Mouse (Mus musculus): ENCODE data around the gene Rab37. TPM values are rescaled to one million over a fixed set of nuclear protein-coding genes. Genes with fewer than 3 reads are reported as not detected.
A peak's percentile ranks its signal among the peaks of the same experiment; 100 is the strongest.

Rab37 gene
- total RNA-seq, 2 experiments from 2014 or later: 1.0 to 1.3 TPM

DNA sequence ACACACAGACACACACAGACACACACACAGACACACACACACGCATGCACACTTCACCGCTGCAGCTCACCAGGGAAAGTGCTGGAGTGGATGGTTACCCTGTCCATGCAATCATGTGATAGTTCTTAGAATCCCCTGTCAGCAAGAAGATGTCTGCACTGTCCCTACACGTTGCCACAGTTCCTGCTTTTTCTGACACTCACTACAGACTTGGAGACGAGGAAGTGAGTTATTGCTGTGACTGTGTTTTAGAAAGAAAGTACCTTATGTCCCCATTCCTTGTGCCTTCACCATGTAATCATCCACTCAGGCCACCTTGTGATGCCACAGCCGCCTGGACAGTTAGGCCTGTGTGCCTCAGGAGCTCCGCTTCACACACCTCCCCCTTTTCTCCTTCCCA, 98.1 kb downstream of the Rab37 start:
- no peak for DNase-seq (ENCODE audit: low spot score in 2 of 2)

DNA sequence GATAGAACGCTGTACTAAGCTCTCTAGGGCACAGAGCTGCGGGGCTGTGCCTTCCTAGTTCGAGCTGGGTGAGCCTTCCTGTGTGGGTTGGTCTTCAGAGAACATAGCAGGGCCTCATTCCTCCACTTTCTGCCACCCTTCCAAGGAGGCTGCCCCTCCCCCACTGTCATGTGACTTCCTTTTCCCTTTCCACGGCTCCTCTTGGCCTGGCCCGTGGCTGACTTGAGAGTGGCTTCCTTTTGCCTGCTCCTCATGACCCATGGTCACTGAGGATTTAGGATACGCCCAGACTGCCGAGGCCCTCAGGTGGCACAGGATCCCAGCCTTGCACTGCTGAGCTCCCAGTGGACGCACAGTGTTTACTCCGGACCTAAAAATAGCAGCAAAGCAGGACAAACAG, 100.9 kb downstream of the Rab37 start:
- DNase-seq (ENCODE audit: low spot score in 2 of 2): peak in 1 of 2 experiments; percentile 41

DNA sequence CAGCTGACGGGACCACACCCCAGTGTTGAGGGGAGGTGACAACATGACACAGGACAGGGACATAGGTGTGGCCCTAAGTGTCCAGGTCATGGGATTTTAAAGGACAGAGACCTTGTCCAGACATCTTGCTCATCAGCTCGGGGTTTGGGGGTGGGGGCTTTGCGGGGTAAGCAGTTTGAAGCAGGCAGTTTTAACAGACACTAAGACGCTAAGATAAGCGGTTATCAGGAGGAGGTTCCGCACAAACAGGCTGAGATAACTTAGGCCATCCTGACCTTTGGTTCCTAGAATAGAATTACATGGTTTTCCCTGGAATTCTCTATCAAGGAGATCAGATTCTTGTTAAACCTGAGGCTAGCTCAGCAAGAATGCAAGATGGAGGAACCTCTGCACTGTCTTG, 103.5 kb downstream of the Rab37 start:
- no peak for DNase-seq (ENCODE audit: low spot score in 2 of 2)

DNA sequence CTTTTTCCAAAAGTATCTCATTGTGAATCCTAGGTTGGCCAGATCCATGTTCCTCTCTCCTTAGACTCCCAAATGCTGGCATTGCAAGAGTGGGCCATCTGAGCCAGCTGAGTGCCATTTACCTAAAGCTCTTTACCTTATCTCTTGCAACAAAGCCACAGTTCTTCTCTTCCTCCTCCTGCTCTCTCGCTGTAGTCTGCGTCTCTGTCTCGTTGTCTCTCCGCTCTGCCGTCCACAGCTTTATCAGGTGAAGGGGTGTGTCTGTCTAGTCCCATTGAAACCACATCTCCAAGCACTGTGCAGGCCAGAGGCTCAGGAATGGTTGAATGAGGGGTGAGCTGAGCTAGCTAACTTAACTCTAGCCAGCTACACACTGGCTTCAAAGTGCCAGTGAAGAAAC, 104.7 kb downstream of the Rab37 start:
- no peak for DNase-seq (ENCODE audit: low spot score in 2 of 2)

DNA sequence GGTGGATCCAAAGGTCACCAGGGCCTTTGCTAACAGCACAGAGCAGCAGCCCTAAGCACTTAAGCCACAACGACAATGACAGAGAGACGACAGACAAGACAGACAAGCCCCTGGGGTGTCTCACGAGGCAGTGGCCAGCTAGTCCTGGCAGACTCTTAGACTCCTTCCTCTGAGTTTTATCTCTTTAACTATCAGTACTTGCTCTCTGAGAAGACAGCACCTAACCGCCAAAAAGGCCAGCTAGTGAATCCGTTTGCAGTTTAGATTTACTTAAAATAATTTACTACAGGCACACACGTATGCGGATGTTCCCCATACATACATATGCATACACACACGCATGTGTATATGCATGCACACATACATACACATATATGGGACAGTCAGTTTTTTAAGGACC, 106.3 kb downstream of the Rab37 start:
- no peak for DNase-seq (ENCODE audit: low spot score in 2 of 2)

DNA sequence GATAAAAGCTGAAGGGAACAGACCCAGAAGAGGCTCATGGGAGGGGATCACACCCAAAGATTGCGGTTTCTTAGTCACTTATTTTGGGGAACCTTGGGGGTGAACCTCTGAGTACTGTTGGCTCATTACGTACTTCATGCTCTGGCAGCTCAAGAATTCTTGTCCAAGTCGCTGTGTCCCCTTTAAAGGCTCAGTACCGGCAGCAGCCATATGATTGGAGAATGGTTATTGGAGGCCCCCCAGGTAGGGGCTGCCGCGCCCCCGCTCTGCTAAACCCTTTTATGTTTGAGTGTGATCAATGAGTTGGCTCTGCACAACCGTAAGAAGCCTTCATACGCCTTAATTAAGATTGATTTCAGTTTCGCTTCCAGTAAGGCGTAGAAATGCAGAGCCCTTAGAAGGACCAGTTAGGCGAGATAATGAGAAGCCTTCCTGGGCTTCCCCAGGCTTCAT, 107.7 kb downstream of the Rab37 start:
- no peak for DNase-seq (ENCODE audit: low spot score in 2 of 2)

DNA sequence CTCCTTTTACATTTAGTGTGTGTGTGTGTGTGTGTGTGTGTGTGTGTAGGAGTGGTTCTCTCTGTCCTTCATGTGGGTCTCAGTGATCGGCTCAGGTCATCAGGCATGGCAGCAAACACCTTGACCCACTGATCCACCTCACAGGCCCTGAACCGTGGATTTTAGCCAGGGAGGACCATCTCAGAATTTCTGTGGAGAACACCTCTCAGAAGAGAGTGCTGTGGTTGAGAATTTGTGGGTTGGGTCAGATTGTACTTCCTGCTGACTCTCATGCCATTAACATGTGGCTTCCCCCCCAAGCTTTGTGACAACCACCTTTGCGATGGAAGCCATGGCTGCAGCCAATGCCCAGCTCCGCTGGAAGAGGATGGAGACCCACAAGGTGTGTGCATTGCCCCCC, 109.3 kb downstream of the Rab37 start:
- no peak for DNase-seq (ENCODE audit: low spot score in 2 of 2)

DNA sequence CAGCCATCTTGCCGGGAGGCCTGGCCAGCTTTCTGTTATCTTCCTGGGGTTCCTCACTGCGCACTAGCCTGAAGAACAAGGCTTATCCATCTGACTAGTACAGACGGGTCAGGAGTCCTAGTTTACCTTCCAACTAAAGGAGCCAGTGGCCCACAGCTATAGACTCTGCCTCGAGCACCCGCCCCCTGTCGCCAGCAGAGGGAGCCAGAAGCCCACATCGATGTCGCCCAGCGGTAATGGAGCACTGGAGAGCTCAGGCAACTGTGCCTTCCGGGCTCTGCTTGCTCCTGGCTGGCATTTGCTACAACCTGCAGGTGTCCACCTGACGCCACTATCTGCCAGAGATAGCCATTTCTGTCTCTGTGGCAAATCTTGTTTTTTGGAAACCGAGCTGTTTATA, 111.1 kb downstream of the Rab37 start:
- DNase-seq (ENCODE audit: low spot score in 2 of 2): peak; percentile 47 to 78

DNA sequence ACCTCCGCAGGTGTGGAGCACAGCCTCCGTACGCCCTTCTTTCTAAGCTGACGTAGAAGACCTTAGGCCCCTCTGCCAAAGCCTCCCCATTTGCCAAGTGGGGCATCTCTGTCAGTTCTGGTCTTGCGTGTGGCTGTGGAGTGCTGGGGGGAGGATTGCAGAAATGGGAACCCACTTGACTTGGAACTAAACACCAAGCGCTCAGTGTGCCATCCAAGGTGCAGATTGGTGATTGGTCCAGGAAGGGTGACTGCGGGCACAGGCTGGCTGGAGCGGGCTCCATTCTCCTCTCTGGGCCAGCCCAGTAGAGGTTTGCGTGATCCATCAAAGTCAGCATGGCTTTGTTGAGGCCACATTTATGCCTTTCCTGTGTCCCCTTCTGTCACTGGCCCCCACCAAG, 111.5 kb downstream of the Rab37 start:
- DNase-seq (ENCODE audit: low spot score in 2 of 2): no peak

DNA sequence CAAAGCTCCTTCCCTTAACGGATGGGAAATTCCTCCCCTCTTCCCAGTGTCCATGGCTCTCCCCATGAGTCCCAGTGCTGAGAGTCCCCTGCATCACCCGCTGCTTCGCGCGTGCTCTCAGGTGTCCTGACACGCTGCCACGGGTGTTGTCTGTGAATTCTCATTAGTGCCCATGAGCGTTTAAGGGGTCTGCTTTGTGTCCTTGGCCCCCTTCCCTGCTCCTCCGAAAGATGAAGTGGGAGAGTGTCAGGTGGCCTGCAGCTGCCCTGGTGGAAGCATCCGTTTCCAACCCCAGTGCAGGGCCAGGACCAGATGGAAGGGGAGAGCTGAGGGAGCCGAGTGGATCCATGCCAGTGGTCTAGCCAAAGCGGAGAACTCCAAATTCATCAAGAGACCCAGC, 116.9 kb downstream of the Rab37 start:
- no peak for DNase-seq (ENCODE audit: low spot score in 2 of 2)

DNA sequence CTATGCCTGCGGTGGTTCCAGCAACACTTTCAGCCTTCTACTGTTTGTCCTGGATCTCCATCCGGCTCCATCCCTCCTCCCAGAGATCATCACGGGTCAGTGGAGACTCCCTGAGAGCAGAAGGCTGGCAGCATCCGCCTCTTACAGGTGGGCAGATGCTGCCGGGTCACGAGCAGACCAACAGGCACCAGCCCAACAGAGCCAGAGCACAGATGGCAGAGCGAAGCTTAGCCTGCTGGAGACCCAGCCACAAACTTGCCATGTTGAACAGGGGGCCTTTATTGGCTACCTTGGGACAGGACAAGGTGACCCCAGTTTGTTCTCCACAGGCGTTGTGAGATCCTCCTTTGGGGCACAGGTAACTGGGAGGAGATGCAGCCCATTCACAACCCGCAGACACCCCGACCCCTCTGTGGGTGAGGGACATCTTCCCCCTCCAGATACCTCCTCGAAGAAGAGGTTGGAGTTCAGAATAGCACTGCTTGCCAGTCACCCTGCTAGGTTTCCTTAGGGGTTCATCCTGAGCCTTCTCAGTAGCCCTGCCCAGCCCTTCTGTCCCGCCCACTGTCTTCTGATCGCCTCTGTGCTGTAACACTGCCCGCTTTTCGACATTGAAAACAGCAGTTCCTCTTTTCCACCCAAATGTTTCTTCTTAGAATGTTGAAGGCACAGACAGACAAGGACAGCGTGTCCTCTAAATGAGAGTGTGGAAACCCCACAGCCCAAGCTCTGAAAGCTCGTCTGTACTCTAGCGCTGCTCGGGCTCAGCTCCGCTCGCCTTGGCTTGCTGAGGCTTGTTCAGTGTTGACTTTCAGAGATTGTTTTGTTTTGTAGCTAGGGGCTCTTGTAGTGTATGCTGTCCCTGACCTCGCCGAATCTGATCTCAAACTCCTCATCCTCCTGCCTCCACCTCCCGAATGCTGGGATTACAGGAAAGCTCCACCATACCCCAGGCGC, 117.8 kb downstream of the Rab37 start:
- DNase-seq (ENCODE audit: low spot score in 2 of 2): no peak

DNA sequence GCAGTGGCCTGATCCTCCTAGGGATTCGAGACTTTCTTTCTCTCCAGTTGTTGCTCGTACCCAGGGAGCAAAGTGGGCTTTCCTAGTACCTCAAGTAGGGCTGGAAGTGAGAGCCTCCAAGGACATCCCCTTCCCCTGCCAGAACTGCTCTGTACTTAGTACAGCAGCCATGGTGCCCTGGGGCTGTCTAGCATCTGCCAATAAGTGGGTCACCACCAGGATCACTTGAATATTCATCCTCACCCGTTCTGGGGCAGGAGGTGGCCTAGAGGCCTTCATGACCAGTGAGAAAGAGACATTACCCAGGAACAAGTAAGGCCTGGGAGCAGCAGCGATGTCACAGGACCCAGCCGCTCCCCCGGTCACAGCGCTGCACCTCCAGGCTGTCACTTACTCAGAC, 118.7 kb downstream of the Rab37 start:
- no peak for DNase-seq (ENCODE audit: low spot score in 2 of 2)

Other genes starting within 250 kb of the Rab37 start
- 10 to 100 TPM; 51.0 to 57.9 TPM for gene Gprc5c, start 240.3 kb upstream of the Rab37 start, total RNA-seq (2021)
- 1 to 10 TPM; 1.3 to 2.0 TPM for gene Cd300a, start 201.4 kb upstream of the Rab37 start, total RNA-seq (2021)
- 1 to 10 TPM in 1 of 2 experiments, under 1 TPM in 1; 0.49 to 1.1 TPM for gene Cd300lb, start 157.0 kb upstream of the Rab37 start, total RNA-seq (2021)
- gene Cd300c, start 122.3 kb upstream of the Rab37 start, total RNA-seq (2021): not detected
- under 1 TPM; 0.36 to 0.47 TPM for gene Cd300ld, start 101.5 kb upstream of the Rab37 start, total RNA-seq (2021)
- gene Cd300c2, start 89.6 kb upstream of the Rab37 start, total RNA-seq (2021): 1 to 10 TPM; 1.6 to 2.2 TPM
- not detected for gene Cd300ld2, start 75.2 kb upstream of the Rab37 start, total RNA-seq (2021)
- gene Cd300ld4, start 64.4 kb upstream of the Rab37 start, total RNA-seq (2021): 1 to 10 TPM in 1 of 2 experiments, not detected in 1; 1.4 TPM
- 1 to 10 TPM; 2.5 to 3.2 TPM for gene Cd300ld5, start 53.7 kb upstream of the Rab37 start, total RNA-seq (2021)
- 1 to 10 TPM; 3.9 to 4.7 TPM for gene Cd300ld3, start 43.0 kb upstream of the Rab37 start, total RNA-seq (2021)
- gene Cd300e, start 29.3 kb upstream of the Rab37 start, total RNA-seq (2021): under 1 TPM in 1 of 2 experiments, not detected in 1; 0.29 TPM
- under 1 TPM; 0.49 TPM for gene Cd300lf, start 42.6 kb downstream of the Rab37 start, total RNA-seq (2021)
- gene Slc9a3r1, start 71.9 kb downstream of the Rab37 start, total RNA-seq (2021): 10 to 100 TPM; 10.9 to 12.4 TPM
- 1 to 10 TPM; 8.5 to 9.8 TPM for gene Tmem104, start 96.1 kb downstream of the Rab37 start, total RNA-seq (2021)
- gene Nat9, start 96.4 kb downstream of the Rab37 start, total RNA-seq (2021): 10 to 100 TPM; 16.4 to 17.9 TPM
- not detected for gene Grin2c, start 175.8 kb downstream of the Rab37 start, total RNA-seq (2021)
- gene Fdxr, start 185.6 kb downstream of the Rab37 start, total RNA-seq (2021): 1 to 10 TPM; 6.7 to 7.7 TPM
- gene Fads6, start 206.2 kb downstream of the Rab37 start, total RNA-seq (2021): under 1 TPM; 0.34 to 0.37 TPM
- gene Otop2, start 215.7 kb downstream of the Rab37 start, total RNA-seq (2021): not detected
- gene Ush1g, start 230.6 kb downstream of the Rab37 start, total RNA-seq (2021): not detected
- not detected for gene Otop3, start 243.3 kb downstream of the Rab37 start, total RNA-seq (2021)

Data from gastrocnemius, postnatal 4 days (tissue).